Mouse (Mus musculus) embryonic facial prominence, embryonic 11.5 days (tissue): Measurements from ENCODE around the gene Csnk1g2. TPM values are rescaled to one million over a fixed set of nuclear protein-coding genes. Genes with fewer than 3 reads are reported as not detected.
A peak's percentile ranks its signal among the peaks of the same experiment; 100 is the strongest.
"Not testable (repeated sequence)": the region's sequence is repeated elsewhere in the genome, so short reads cannot be mapped to it uniquely, and the experiment has no call there.

Source experiments
- ATAC-seq: fragments of 200-750 bp; cut with Nextera tagmentation; replicated peaks from 2 replicates; pipeline ENCODE4 v1.8.0; 2017; ENCODE audit warnings: low read depth; ENCODE audit not compliant: insufficient number of reproducible peaks, low FRiP score, low TSS enrichment
- DNase-seq: peaks from one replicate; pipeline ENCODE4 v3.0.0-alpha.2; 2015; ENCODE audit warnings: low spot score
- H3K27ac ChIP-seq: fragments of 300-500 bp; sonication (generic); replicated peaks from 2 replicates; pipeline ENCODE4 v1.5.1; 2014; ENCODE audit warnings: mild to moderate bottlenecking, low read depth, low read length, control low read depth
- H3K27me3 ChIP-seq: fragments of 300-500 bp; sonication (generic); 2 replicates; pipeline ENCODE4 v1.6.1; 2014; ENCODE audit warnings: mild to moderate bottlenecking, low read length, moderate library complexity, mixed read lengths; ENCODE audit not compliant: control insufficient read depth, insufficient read depth
- H3K36me3 ChIP-seq: fragments of 300-500 bp; sonication (generic); replicated peaks from 2 replicates; pipeline ENCODE4 v1.6.1; 2014; ENCODE audit warnings: low read depth, mild to moderate bottlenecking, low read length, moderate library complexity, mixed read lengths; ENCODE audit not compliant: control insufficient read depth, insufficient read depth
- H3K4me1 ChIP-seq: fragments of 300-500 bp; sonication (generic); 2 replicates; pipeline ENCODE4 v1.6.1; 2014; ENCODE audit warnings: low read length, mixed read lengths; ENCODE audit not compliant: control insufficient read depth, insufficient read depth
- H3K4me2 ChIP-seq: fragments of 300-500 bp; sonication (generic); 2 replicates; pipeline ENCODE4 v1.6.1; 2014; ENCODE audit warnings: low read depth, mild to moderate bottlenecking, control low read depth, low read length, moderate library complexity
- H3K4me3 ChIP-seq: fragments of 300-500 bp; sonication (generic); 2 replicates; pipeline ENCODE4 v1.5.1; 2014; ENCODE audit warnings: low read depth, low read length, control low read depth
- H3K9ac ChIP-seq: fragments of 300-500 bp; sonication (generic); replicated peaks from 2 replicates; pipeline ENCODE4 v1.6.1; 2014; ENCODE audit warnings: mild to moderate bottlenecking, control low read depth, low read length
- H3K9me3 ChIP-seq: fragments of 300-500 bp; sonication (generic); replicated peaks from 2 replicates; pipeline ENCODE4 v1.6.1; 2016; ENCODE audit warnings: mild to moderate bottlenecking, low read length, inconsistent platforms, mixed read lengths; ENCODE audit not compliant: control insufficient read depth
- WGBS: fragments of 180-500 bp; shearing (Covaris S2); extraction: QIAGEN DNeasy Blood & Tissue Kit; methylation state at CpG from one replicate; pipeline ENCODE4 v1.1.7; 2014; 5-methylcytosine and 5-hydroxymethylcytosine counted together
- polyA plus RNA-seq: library from polyadenylated mRNA; unstranded; fragments of >200 nt; fragmentation: Nextera tagmentation; extraction: Ambion mirVana; gene quantifications from 2 replicates; pipeline ENCODE4 v1.2.1, GENCODE M21; 2014

The Csnk1g2 gene
- polyA plus RNA-seq, 1 experiment from 2014 or later = 93.4 TPM

DNA sequence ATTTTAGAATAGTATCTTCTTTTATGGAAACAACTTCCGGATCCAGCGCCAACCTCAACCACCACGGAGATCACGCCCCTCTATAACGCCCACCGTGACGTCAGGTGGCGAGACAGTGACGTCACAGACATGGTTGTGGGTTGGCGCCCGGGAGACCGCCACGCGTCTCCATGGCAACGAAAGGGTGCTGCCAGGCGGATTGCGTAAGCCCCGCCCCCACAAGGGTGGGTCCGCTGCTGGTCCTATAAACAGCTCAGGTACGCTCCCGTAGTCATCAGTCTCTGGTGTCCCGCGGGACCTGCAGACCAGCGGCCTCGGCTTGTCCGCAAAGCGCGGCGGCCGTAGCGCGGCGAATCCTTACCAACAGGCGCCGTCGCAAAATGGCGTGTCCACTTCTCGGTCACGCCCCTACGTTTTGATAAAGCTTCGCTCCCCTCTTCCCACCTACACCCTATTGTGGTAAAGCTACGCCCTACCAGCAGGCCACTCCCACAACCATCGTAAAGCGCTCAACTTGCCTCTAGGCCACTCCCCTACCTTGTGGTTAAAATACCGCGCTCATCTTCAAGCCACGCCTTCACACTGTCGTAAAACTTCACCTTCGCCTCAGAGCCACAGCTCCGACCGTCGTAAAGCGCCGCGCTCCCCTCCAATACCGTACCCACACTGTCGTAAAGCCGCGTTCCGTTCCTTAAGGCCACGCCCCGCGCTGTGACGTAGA, 538 bp upstream of the Csnk1g2 start:
- H3K4me2 ChIP-seq = peak overlapping the region; percentile 60
- WGBS = under 1% methylated on average over 64 of the region's 64 CpGs
- no peaks in the 10 kb centered on the region for H3K27me3 ChIP-seq
- no peaks in the 10 kb centered on the region for H3K36me3 ChIP-seq
- H3K9ac ChIP-seq = peak overlapping the region; percentile 84
- DNase-seq = peak; percentile 100
- peak overlapping the region; percentile 90 for H3K4me3 ChIP-seq
- no peaks in the 10 kb centered on the region for H3K9me3 ChIP-seq
- ATAC-seq = peak; percentile 91
- peaks cover 4% of the 10 kb centered on the region; the same call in 1 of the 2 replicates for H3K4me1 ChIP-seq
- H3K27ac ChIP-seq = peak overlapping the region; percentile 78

DNA sequence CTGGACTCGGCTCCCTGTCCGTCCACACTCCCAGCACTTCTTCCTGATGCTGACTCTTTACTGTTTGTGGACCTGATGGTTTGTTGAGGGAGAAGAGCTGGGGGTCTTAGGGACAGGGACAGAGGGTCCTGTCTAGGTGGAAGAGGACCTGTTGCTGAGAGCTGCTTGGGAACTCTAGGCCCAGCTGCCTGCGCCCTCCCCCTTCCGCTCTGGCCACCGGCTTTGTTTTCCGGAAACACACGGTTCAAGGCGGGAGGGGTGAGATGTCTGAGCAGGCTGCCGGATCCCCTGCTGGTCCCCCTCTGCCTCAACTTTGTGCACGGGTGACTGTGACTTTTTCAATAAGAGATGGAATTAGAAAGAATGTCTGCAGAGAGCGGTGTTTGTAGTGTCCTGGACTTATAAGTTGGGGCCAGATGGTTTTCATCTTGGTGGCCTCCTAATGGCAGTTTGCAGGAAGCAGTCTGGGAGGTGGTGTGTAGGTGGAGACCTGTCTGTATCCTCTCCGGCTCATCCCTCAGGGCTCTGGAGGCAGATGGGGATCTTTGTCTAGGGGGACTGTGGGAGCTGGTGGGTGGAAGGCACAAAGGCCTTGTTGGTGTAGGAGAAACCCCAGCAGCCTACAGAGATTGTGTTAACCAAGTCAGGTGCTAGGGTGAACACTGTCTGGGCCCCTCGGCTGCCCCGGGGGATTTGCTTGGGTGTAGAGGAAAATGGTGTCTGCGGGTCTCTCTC, 986 bp downstream of the Csnk1g2 start:
- WGBS = 13% methylated on average over 15 of the region's 15 CpGs
- Histone ChIP-seq H3K4me2 (peak overlapping the region; percentile 85), H3K4me1 (peaks cover 4% of the 10 kb centered on the region; the same call in 1 of the 2 replicates), H3K4me3 (peak overlapping the region; percentile 90), H3K9ac (peak overlapping the region; percentile 84), H3K9me3 (no peaks in the 10 kb centered on the region), H3K27me3 (no peaks in the 10 kb centered on the region), H3K36me3 (no peaks in the 10 kb centered on the region), H3K27ac (peak overlapping the region; percentile 82)
- DNase-seq = peak; percentile 71
- ATAC-seq = no peak

DNA sequence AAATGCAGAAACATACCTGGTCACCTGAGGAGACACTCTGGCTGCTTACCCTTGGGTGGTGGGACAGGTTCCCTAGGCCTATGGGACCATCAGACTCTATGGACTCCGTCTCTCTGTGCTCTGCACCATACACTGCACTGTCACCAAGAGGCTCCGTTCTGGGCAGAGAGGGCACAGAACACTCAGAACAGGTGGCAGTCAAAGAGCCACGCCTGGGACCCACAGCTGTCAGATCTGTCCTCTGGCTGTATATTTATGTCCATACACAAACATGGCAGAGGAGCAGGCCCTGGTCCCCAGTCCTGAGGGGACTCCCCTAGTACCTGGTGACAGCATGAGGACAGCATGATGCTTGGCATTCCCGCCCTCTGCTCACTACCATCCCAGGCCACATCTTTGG, 3.1 kb downstream of the Csnk1g2 start:
- no peak overlapping the region for H3K4me3 ChIP-seq
- 95% methylated on average over 4 of the region's 4 CpGs for WGBS

DNA sequence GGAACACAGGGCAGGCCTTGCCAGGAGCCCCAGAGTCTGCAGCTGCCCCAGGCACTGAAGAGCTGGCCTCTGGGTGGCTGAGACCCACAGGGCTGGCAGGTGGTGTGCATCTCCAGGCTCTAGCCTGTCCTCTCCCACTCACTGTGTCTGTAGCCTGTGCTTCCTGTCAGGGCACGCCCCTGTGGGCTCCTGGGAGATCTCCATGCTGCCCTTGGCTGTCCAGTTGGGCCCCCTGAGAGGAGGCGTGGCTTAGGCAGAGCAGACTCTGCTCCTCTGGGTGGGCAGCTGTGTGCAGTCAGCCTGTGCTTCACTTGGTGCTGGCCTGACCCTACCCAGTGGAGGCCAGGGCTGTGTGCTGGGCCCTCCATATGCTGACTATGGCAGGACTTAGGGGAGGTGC, 5.0 kb downstream of the Csnk1g2 start:
- Histone ChIP-seq H3K27ac (no peak overlapping the region), H3K4me3 (no peak overlapping the region), H3K27me3 (no peaks in the 10 kb centered on the region), H3K4me1 (peaks cover 7% of the 10 kb centered on the region; the same call in 1 of the 2 replicates), H3K36me3 (peaks cover 2% of the 10 kb centered on the region; the same call in 1 of the 2 replicates), H3K4me2 (no peak overlapping the region), H3K9me3 (no peaks in the 10 kb centered on the region), H3K9ac (0 out of 2 replicates have a peak overlapping the region, but pooled peaks have one; percentile 1)
- DNase-seq = no peak
- 66% methylated on average over 2 of the region's 2 CpGs for WGBS
- 0 out of 2 replicates have a peak, but pooled peaks have one; percentile 36 for ATAC-seq

More for the DNA sequence above, 3.1 kb downstream of the Csnk1g2 start:
- Histone ChIP-seq H3K27ac (no peak overlapping the region), H3K27me3 (no peaks in the 10 kb centered on the region), H3K9ac (no peak overlapping the region), H3K36me3 (peaks cover 2% of the 10 kb centered on the region; the same call in 1 of the 2 replicates), H3K9me3 (no peaks in the 10 kb centered on the region), H3K4me2 (no peak overlapping the region), H3K4me1 (peaks cover 7% of the 10 kb centered on the region; the same call in 1 of the 2 replicates)
- ATAC-seq (no peak), DNase-seq (no peak)

DNA sequence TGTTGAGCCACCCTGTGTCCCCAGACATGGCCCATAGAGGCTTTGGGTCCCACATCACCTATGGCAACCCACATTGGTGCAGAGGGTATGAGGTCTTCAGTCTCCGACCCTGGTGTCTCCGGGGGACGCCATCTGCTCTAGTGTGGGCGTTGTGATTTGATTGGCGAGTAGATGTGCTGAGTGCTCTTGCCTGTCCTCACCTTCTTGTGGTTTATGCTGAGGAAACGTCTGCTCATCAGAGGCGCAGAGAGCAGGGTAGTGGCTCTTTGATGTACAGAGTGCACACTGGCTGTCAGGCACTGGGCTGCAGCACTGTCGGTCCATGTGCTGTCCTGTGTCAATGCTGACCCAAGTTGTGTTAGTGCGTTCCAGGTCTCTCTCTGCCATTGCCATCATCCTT, 6.3 kb downstream of the Csnk1g2 start:
- no peak for DNase-seq
- no peak for ATAC-seq
- H3K4me2 ChIP-seq = no peak overlapping the region
- H3K4me1 ChIP-seq = peaks cover 5% of the 10 kb centered on the region; the same call in 1 of the 2 replicates
- 87% methylated on average over 9 of the region's 9 CpGs for WGBS
- H3K36me3 ChIP-seq = peaks cover 2% of the 10 kb centered on the region; the same call in 1 of the 2 replicates
- H3K9me3 ChIP-seq = no peaks in the 10 kb centered on the region
- H3K9ac ChIP-seq = no peak overlapping the region
- H3K27ac ChIP-seq = no peak overlapping the region
- no peak overlapping the region for H3K4me3 ChIP-seq
- H3K27me3 ChIP-seq = no peaks in the 10 kb centered on the region

DNA sequence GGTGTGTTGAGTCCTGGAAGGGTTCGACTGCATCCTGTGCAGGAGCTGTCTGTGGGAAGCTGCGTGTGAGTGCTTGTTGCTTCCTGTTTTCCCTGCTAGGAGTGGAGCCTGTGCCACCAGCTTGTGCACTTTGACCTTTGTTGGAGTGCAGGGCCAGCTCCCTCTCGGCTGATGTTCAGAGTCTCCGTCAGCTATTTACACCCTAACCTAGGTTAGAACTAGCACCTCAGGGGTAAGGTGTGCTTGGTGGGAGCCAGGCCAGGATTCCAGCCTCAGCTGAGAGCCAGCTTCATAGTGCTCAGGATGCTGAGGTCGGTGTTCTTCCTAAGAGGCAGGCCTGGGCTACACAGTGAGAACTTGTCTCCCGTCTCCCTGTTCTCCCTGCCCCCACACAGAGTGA, 12.7 kb downstream of the Csnk1g2 start:
- no peak for ATAC-seq
- DNase-seq = no peak
- Histone ChIP-seq H3K4me2 (no peak overlapping the region), H3K9ac (no peak overlapping the region), H3K27ac (no peak overlapping the region), H3K36me3 (peaks cover 37% of the 10 kb centered on the region), H3K4me3 (no peak overlapping the region), H3K4me1 (no peaks in the 10 kb centered on the region), H3K27me3 (no peaks in the 10 kb centered on the region), H3K9me3 (no peaks in the 10 kb centered on the region)
- 83% methylated on average over 6 of the region's 6 CpGs for WGBS

DNA sequence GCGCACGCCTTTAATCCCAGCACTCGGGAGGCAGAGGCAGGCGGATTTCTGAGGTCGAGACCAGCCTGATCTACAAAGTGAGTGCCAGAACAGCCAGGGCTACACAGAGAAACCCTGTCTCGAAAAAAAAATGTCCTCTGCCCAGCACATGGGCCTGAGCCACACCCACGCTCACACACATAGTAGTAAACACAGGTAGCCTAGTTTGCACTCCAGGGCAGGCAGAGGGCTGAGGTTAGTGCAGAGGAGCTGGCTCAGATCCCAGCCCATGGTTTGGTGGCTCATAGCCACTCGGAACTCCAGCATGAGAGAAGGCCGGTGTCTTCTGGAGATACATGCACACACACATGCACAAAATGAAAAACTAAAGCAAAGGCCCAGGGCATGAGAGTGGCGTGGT, 24.3 kb downstream of the Csnk1g2 start:
- peaks cover 16% of the 10 kb centered on the region for H3K36me3 ChIP-seq

DNA sequence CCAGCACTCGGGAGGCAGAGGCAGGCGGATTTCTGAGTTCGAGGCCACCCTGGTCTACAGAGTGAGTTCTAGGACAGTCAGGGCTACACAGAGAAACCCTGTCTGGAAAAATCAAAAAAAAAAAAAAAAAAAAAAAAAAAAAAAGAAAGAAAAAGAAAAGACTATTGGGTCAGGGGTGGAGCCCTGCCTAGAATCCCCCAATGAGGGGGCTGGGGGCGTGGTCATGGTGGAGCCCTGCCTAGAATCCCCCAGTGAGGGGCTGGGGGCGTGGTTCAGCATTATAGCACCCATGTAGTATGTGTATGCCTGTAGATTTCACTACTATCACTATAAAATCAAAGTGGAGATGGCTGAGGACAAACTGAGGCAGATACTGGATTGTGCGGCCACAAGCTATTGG, 27.3 kb downstream of the Csnk1g2 start:
- not testable (repeated sequence) for H3K4me1 ChIP-seq, H3K36me3 ChIP-seq, H3K27ac ChIP-seq

More for the DNA sequence above, 24.3 kb downstream of the Csnk1g2 start:
- ATAC-seq = no peak
- no peak overlapping the region for H3K4me2 ChIP-seq
- 90% methylated on average over 10 of the region's 10 CpGs for WGBS
- H3K27ac ChIP-seq = no peak overlapping the region
- no peaks in the 10 kb centered on the region for H3K9me3 ChIP-seq
- H3K27me3 ChIP-seq = no peaks in the 10 kb centered on the region
- H3K9ac ChIP-seq = no peak overlapping the region
- H3K4me1 ChIP-seq = no peaks in the 10 kb centered on the region
- no peak for DNase-seq
- no peak overlapping the region for H3K4me3 ChIP-seq

More for the DNA sequence above, 27.3 kb downstream of the Csnk1g2 start:
- ATAC-seq, H3K4me3 ChIP-seq, DNase-seq, H3K27me3 ChIP-seq, H3K9me3 ChIP-seq, H3K9ac ChIP-seq, H3K4me2 ChIP-seq: not testable (repeated sequence)
- WGBS = 86% methylated on average over 6 of the region's 6 CpGs
